ENCODE assay signal across 28 mouse cellular contexts in genomic region chr6:51486731-51487130, GRCm38 (mm10). TPM values are rescaled to one million over a fixed set of nuclear protein-coding genes. Genes with fewer than 3 reads are reported as not detected.
DNase-seq lines count a peak whose midpoint lies in the region; ATAC-seq and TF ChIP-seq lines count a peak whose summit lies in the region.
"Had no signal": no experiment of that assay in that cellular context is flagged by ENCODE, and none has a peak within 500 bp of the region (broad histone marks: within the 10 kb centered on the region; RNA-seq: fewer than 3 reads in every experiment).

No protein-coding gene starts in this region.

- peaks cover 3% of the 10 kb centered on the region; the same call in 1 of the 2 replicates for H3K9me3 ChIP-seq in heart, embryonic 11.5 days (replicated peaks; ENCODE audit: control insufficient read depth, low read length)
- H3K9me3 ChIP-seq in liver, embryonic 12.5 days (replicated peaks), result peaks cover 9% of the 10 kb centered on the region
- peaks cover 5% of the 10 kb centered on the region; the same call in 1 of the 2 replicates for H3K9me3 ChIP-seq in liver, postnatal 0 days (ENCODE audit: low read length)
- 0 out of 2 replicates have a peak, but pooled peaks cover 2% of the 10 kb centered on the region for H3K9me3 ChIP-seq in midbrain, embryonic 11.5 days (ENCODE audit: control insufficient read depth, low read length)
- no peaks in the 10 kb centered on the region for H3K9me3 ChIP-seq in midbrain, postnatal 0 days (ENCODE audit: low read length)
- no peaks in the 10 kb centered on the region for H3K9me3 ChIP-seq in forebrain, embryonic 16.5 days (ENCODE audit: control insufficient read depth, low read length)
- H3K9me3 ChIP-seq: forebrain, embryonic 15.5 days; hindbrain, embryonic 15.5 days had no signal

- ATAC-seq in heart, embryonic 11.5 days (replicated peaks; ENCODE audit: insufficient number of reproducible peaks, low FRiP score, low TSS enrichment), result no peak
- ATAC-seq in liver, embryonic 12.5 days, result no peak
- ATAC-seq in liver, postnatal 0 days, result no peak
- ATAC-seq in midbrain, embryonic 11.5 days (ENCODE audit: low FRiP score), result no peak
- ATAC-seq in midbrain, postnatal 0 days (ENCODE audit: low FRiP score), result no peak
- ATAC-seq in forebrain, embryonic 16.5 days, result no peak
- ATAC-seq: activated CD4-positive, CD25-positive, alpha-beta regulatory T cell, adult 4 months; CD4-positive, CD25-positive, alpha-beta regulatory T cell, adult 4 months; forebrain, embryonic 15.5 days; intestine, postnatal 0 days had no signal

- H3K4me3 ChIP-seq in heart, embryonic 11.5 days (ENCODE audit: low read depth, low read length), result no peak overlapping the region
- H3K4me3 ChIP-seq in liver, embryonic 12.5 days, result no peak overlapping the region
- no peak overlapping the region for H3K4me3 ChIP-seq in liver, postnatal 0 days (ENCODE audit: low read depth, low read length)
- no peak overlapping the region for H3K4me3 ChIP-seq in midbrain, embryonic 11.5 days (ENCODE audit: low read depth, low read length)
- no peak overlapping the region for H3K4me3 ChIP-seq in midbrain, postnatal 0 days (ENCODE audit: low read depth, low read length)
- no peak overlapping the region for H3K4me3 ChIP-seq in forebrain, embryonic 16.5 days (replicated peaks; ENCODE audit: low read length)
- H3K4me3 ChIP-seq: embryonic facial prominence, embryonic 10.5 days; embryonic facial prominence, embryonic 13.5 days; erythroblast, embryonic 14.5 days; forebrain, embryonic 12.5 days; forebrain, embryonic 15.5 days; hindbrain, embryonic 12.5 days; hindbrain, embryonic 15.5 days had no signal

- peaks cover 13% of the 10 kb centered on the region for H3K36me3 ChIP-seq in heart, embryonic 11.5 days (ENCODE audit: control insufficient read depth, insufficient read depth, low read length)
- peaks cover 20% of the 10 kb centered on the region for H3K36me3 ChIP-seq in liver, embryonic 12.5 days
- peaks cover 12% of the 10 kb centered on the region for H3K36me3 ChIP-seq in liver, postnatal 0 days (replicated peaks; ENCODE audit: insufficient read depth, low read length)
- peaks cover 3% of the 10 kb centered on the region for H3K36me3 ChIP-seq in midbrain, embryonic 11.5 days (ENCODE audit: control insufficient read depth, insufficient read depth, low read length)
- peaks cover 10% of the 10 kb centered on the region; the same call in 1 of the 2 replicates for H3K36me3 ChIP-seq in midbrain, postnatal 0 days (ENCODE audit: insufficient read depth, low read length)
- H3K36me3 ChIP-seq in forebrain, embryonic 16.5 days (ENCODE audit: control insufficient read depth, insufficient read depth), result peaks cover 10% of the 10 kb centered on the region

- no peak for DNase-seq in heart, adult 8-10 months (ENCODE audit: low spot score)
- DNase-seq in liver, postnatal 0 days, result no peak
- DNase-seq in midbrain, embryonic 11.5 days (ENCODE audit: low spot score, missing footprints), result peak; percentile 81
- DNase-seq in midbrain, postnatal 0 days (ENCODE audit: low spot score), result no peak
- DNase-seq: adrenal gland, adult 8-10 months; adrenal gland, postnatal 25 days; cerebellum, adult 11-12 months; cerebellum, adult 8-10 months; cerebellum, postnatal 10 days; cerebellum, postnatal 36 days; embryo, embryonic 11 days; gastrocnemius, postnatal 10 days; gastrocnemius, postnatal 36 days had no signal

- TF ChIP-seq CTCF in liver, postnatal 0 days (IDR thresholded peaks at IDR 0.05; ENCODE audit: low read depth), result no peak
- no peak for TF ChIP-seq CTCF in midbrain, postnatal 0 days (IDR thresholded peaks at IDR 0.05)

- H3K9ac ChIP-seq in heart, embryonic 11.5 days (ENCODE audit: low read depth, low read length), result no peak overlapping the region
- H3K9ac ChIP-seq in liver, embryonic 12.5 days, result no peak overlapping the region
- no peak overlapping the region for H3K9ac ChIP-seq in liver, postnatal 0 days (replicated peaks)
- no peak overlapping the region for H3K9ac ChIP-seq in midbrain, embryonic 11.5 days (ENCODE audit: low read length)
- H3K9ac ChIP-seq in midbrain, postnatal 0 days (replicated peaks; ENCODE audit: low read length, poor library complexity, severe bottlenecking), result no peak overlapping the region
- H3K9ac ChIP-seq in forebrain, embryonic 16.5 days (replicated peaks; ENCODE audit: low read depth, low read length), result no peak overlapping the region
- H3K9ac ChIP-seq: embryonic facial prominence, embryonic 13.5 days; forebrain, embryonic 12.5 days; forebrain, embryonic 15.5 days; hindbrain, embryonic 12.5 days; hindbrain, embryonic 15.5 days had no signal

- TF ChIP-seq EP300 in liver, postnatal 0 days (IDR thresholded peaks at IDR 0.05; ENCODE audit: low read depth), result no peak

- H3K27ac ChIP-seq in heart, embryonic 11.5 days (ENCODE audit: low read depth, low read length), result peak overlapping the region; percentile 41; the same call in 1 of the 2 replicates
- 0 out of 2 replicates have a peak overlapping the region, but pooled peaks have one; percentile 30 for H3K27ac ChIP-seq in liver, embryonic 12.5 days
- H3K27ac ChIP-seq in liver, postnatal 0 days (ENCODE audit: low read depth), result no peak overlapping the region
- no peak overlapping the region for H3K27ac ChIP-seq in midbrain, embryonic 11.5 days (ENCODE audit: low read depth, low read length)
- H3K27ac ChIP-seq in midbrain, postnatal 0 days (ENCODE audit: low read depth, low read length), result no peak overlapping the region
- no peak overlapping the region for H3K27ac ChIP-seq in forebrain, embryonic 16.5 days (ENCODE audit: low read length)
- H3K27ac ChIP-seq: embryonic facial prominence, embryonic 10.5 days; embryonic facial prominence, embryonic 13.5 days; forebrain, embryonic 12.5 days; forebrain, embryonic 15.5 days; hindbrain, embryonic 12.5 days; hindbrain, embryonic 15.5 days had no signal

- no peak overlapping the region for H3K4me2 ChIP-seq in heart, embryonic 11.5 days
- no peak overlapping the region for H3K4me2 ChIP-seq in liver, embryonic 12.5 days
- H3K4me2 ChIP-seq in liver, postnatal 0 days (ENCODE audit: low read depth, low read length), result no peak overlapping the region
- H3K4me2 ChIP-seq in midbrain, embryonic 11.5 days, result no peak overlapping the region
- no peak overlapping the region for H3K4me2 ChIP-seq in midbrain, postnatal 0 days (ENCODE audit: low read depth, low read length, poor library complexity, severe bottlenecking)
- no peak overlapping the region for H3K4me2 ChIP-seq in forebrain, embryonic 16.5 days (ENCODE audit: low read length)
- H3K4me2 ChIP-seq: embryonic facial prominence, embryonic 13.5 days; forebrain, embryonic 12.5 days; forebrain, embryonic 15.5 days; hindbrain, embryonic 12.5 days; hindbrain, embryonic 15.5 days had no signal

- peaks cover 16% of the 10 kb centered on the region for H3K4me1 ChIP-seq in heart, embryonic 11.5 days (ENCODE audit: control insufficient read depth, insufficient read depth, low read length)
- peaks cover 15% of the 10 kb centered on the region for H3K4me1 ChIP-seq in liver, embryonic 12.5 days
- H3K4me1 ChIP-seq in liver, postnatal 0 days (ENCODE audit: insufficient read depth), result no peaks in the 10 kb centered on the region; the same call in 1 of the 2 replicates
- H3K4me1 ChIP-seq in midbrain, embryonic 11.5 days (ENCODE audit: control insufficient read depth, insufficient read depth, low read length), result no peaks in the 10 kb centered on the region
- H3K4me1 ChIP-seq in midbrain, postnatal 0 days (ENCODE audit: insufficient read depth, low read length), result no peaks in the 10 kb centered on the region
- no peaks in the 10 kb centered on the region for H3K4me1 ChIP-seq in forebrain, embryonic 16.5 days (replicated peaks; ENCODE audit: control insufficient read depth, insufficient read depth, low read length)
- H3K4me1 ChIP-seq: embryonic facial prominence, embryonic 13.5 days; forebrain, embryonic 12.5 days; forebrain, embryonic 15.5 days; hindbrain, embryonic 12.5 days; hindbrain, embryonic 15.5 days had no signal

- H3K27me3 ChIP-seq in heart, embryonic 11.5 days (ENCODE audit: control insufficient read depth, insufficient read depth, low read length), result no peaks in the 10 kb centered on the region
- no peaks in the 10 kb centered on the region for H3K27me3 ChIP-seq in liver, embryonic 12.5 days (replicated peaks)
- H3K27me3 ChIP-seq in liver, postnatal 0 days (ENCODE audit: insufficient read depth, low read length), result no peaks in the 10 kb centered on the region
- H3K27me3 ChIP-seq in midbrain, embryonic 11.5 days (ENCODE audit: control insufficient read depth, insufficient read depth, low read length), result no peaks in the 10 kb centered on the region
- H3K27me3 ChIP-seq in midbrain, postnatal 0 days (ENCODE audit: insufficient read depth, low read length), result no peaks in the 10 kb centered on the region
- no peaks in the 10 kb centered on the region for H3K27me3 ChIP-seq in forebrain, embryonic 16.5 days (replicated peaks; ENCODE audit: control insufficient read depth, insufficient read depth, low read length)
- H3K27me3 ChIP-seq: embryonic facial prominence, embryonic 13.5 days; forebrain, embryonic 12.5 days; forebrain, embryonic 15.5 days; hindbrain, embryonic 12.5 days; hindbrain, embryonic 15.5 days had no signal

- WGBS in heart, embryonic 11.5 days (ENCODE audit: insufficient replicate concordance), result 76% methylated on average over 5 of the region's 5 CpGs
- 76% methylated on average over 5 of the region's 5 CpGs for WGBS in liver, embryonic 12.5 days (ENCODE audit: insufficient replicate concordance)
- 84% methylated on average over 5 of the region's 5 CpGs for WGBS in liver, postnatal 0 days (ENCODE audit: insufficient replicate concordance)
- WGBS in midbrain, embryonic 11.5 days, result 93% methylated on average over 5 of the region's 5 CpGs
- 92% methylated on average over 5 of the region's 5 CpGs for WGBS in midbrain, postnatal 0 days
- WGBS in forebrain, embryonic 16.5 days, result 95% methylated on average over 5 of the region's 5 CpGs

RNA-seq across cellular contexts. Expression of gene Cbx3, which starts 16.6 kb away (rescaled TPM):
- polyA plus RNA-seq in heart, embryonic 11.5 days (2014; fragmentation: Nextera tagmentation; extraction: Ambion mirVana), result 396 and 399 TPM in 2 replicates
- total RNA-seq in heart, adult 8-10 months (2022), result 10 to 100 TPM; 54.1 to 62.0 (median 59.1) TPM
- polyA plus RNA-seq in liver, embryonic 12.5 days (2016; fragmentation: Nextera tagmentation; extraction: Ambion mirVana), result 307 and 311 TPM in 2 replicates
- 169 and 174 TPM in 2 replicates for polyA plus RNA-seq in liver, postnatal 0 days (2015; fragmentation: Nextera tagmentation; extraction: Ambion mirVana)
- 757 and 781 TPM in 2 replicates for polyA plus RNA-seq in midbrain, embryonic 11.5 days (2014; fragmentation: Nextera tagmentation; extraction: Ambion mirVana)
- 129 and 138 TPM in 2 replicates for total RNA-seq in midbrain, postnatal 0 days (2014; rRNA removed)
- 485 and 535 TPM in 2 replicates for polyA plus RNA-seq in midbrain, postnatal 0 days (2015; fragmentation: Nextera tagmentation; extraction: Ambion mirVana)
- polyA plus RNA-seq in forebrain, embryonic 16.5 days (2015; fragmentation: Nextera tagmentation; extraction: Ambion mirVana), result 537 and 587 TPM in 2 replicates

RNA-seq across cellular contexts. Expression of gene Hnrnpa2b1, which starts 17.0 kb away (rescaled TPM):
- polyA plus RNA-seq in heart, embryonic 11.5 days (2014; fragmentation: Nextera tagmentation; extraction: Ambion mirVana), result 856 and 1,080 TPM in 2 replicates
- total RNA-seq in heart, adult 8-10 months (2022), result 100 to 1,000 TPM; 367 to 444 (median 409) TPM
- 1,236 and 1,328 TPM in 2 replicates for polyA plus RNA-seq in liver, embryonic 12.5 days (2016; fragmentation: Nextera tagmentation; extraction: Ambion mirVana)
- 546 and 587 TPM in 2 replicates for polyA plus RNA-seq in liver, postnatal 0 days (2015; fragmentation: Nextera tagmentation; extraction: Ambion mirVana)
- 1,654 and 1,893 TPM in 2 replicates for polyA plus RNA-seq in midbrain, embryonic 11.5 days (2014; fragmentation: Nextera tagmentation; extraction: Ambion mirVana)
- 199 and 287 TPM in 2 replicates for total RNA-seq in midbrain, postnatal 0 days (2014; rRNA removed)
- polyA plus RNA-seq in midbrain, postnatal 0 days (2015; fragmentation: Nextera tagmentation; extraction: Ambion mirVana), result 659 and 746 TPM in 2 replicates
- 1,940 and 1,995 TPM in 2 replicates for polyA plus RNA-seq in forebrain, embryonic 16.5 days (2015; fragmentation: Nextera tagmentation; extraction: Ambion mirVana)

RNA-seq across cellular contexts. Expression of gene Snx10, which starts 37.0 kb away (rescaled TPM):
- polyA plus RNA-seq in heart, embryonic 11.5 days (2014; fragmentation: Nextera tagmentation; extraction: Ambion mirVana), result 23.0 and 26.1 TPM in 2 replicates
- total RNA-seq in heart, adult 8-10 months (2022), result 10 to 100 TPM; 11.5 to 17.2 (median 14.1) TPM
- polyA plus RNA-seq in liver, embryonic 12.5 days (2016; fragmentation: Nextera tagmentation; extraction: Ambion mirVana), result 5.2 and 5.4 TPM in 2 replicates
- polyA plus RNA-seq in liver, postnatal 0 days (2015; fragmentation: Nextera tagmentation; extraction: Ambion mirVana), result 15.3 and 17.7 TPM in 2 replicates
- polyA plus RNA-seq in midbrain, embryonic 11.5 days (2014; fragmentation: Nextera tagmentation; extraction: Ambion mirVana), result 52.0 and 53.4 TPM in 2 replicates
- 47.7 and 55.4 TPM in 2 replicates for total RNA-seq in midbrain, postnatal 0 days (2014; rRNA removed)
- polyA plus RNA-seq in midbrain, postnatal 0 days (2015; fragmentation: Nextera tagmentation; extraction: Ambion mirVana), result 67.4 and 70.4 TPM in 2 replicates
- 61.6 and 70.5 TPM in 2 replicates for polyA plus RNA-seq in forebrain, embryonic 16.5 days (2015; fragmentation: Nextera tagmentation; extraction: Ambion mirVana)
- polyA plus RNA-seq: erythroblast, embryonic 14.5 days had no signal

RNA-seq across cellular contexts. Expression of gene Nfe2l3, which starts 54.3 kb away (rescaled TPM):
- polyA plus RNA-seq in heart, embryonic 11.5 days (2014; fragmentation: Nextera tagmentation; extraction: Ambion mirVana), result 3.4 and 4.7 TPM in 2 replicates
- under 1 TPM in 2 of 4 experiments, not detected in 2; 0.28 to 0.35 TPM for total RNA-seq in heart, adult 8-10 months (2022)
- polyA plus RNA-seq in liver, embryonic 12.5 days (2016; fragmentation: Nextera tagmentation; extraction: Ambion mirVana), result 0.23 and 0.29 TPM in 2 replicates
- polyA plus RNA-seq in liver, postnatal 0 days (2015; fragmentation: Nextera tagmentation; extraction: Ambion mirVana), result 0.15 and 0.16 TPM in 2 replicates
- 4.3 and 5.3 TPM in 2 replicates for polyA plus RNA-seq in midbrain, embryonic 11.5 days (2014; fragmentation: Nextera tagmentation; extraction: Ambion mirVana)
- 12.6 and 12.7 TPM in 2 replicates for total RNA-seq in midbrain, postnatal 0 days (2014; rRNA removed)
- 7.3 and 8.3 TPM in 2 replicates for polyA plus RNA-seq in midbrain, postnatal 0 days (2015; fragmentation: Nextera tagmentation; extraction: Ambion mirVana)
- 14.2 and 16.1 TPM in 2 replicates for polyA plus RNA-seq in forebrain, embryonic 16.5 days (2015; fragmentation: Nextera tagmentation; extraction: Ambion mirVana)
- total RNA-seq: adrenal gland, adult 8-10 months; adrenal gland, postnatal 25 days; gastrocnemius, adult 18-20 months; granulocyte monocyte progenitor cell, adult 5-6 weeks had no signal
- polyA plus RNA-seq: erythroblast, embryonic 14.5 days had no signal

Comparison
In these comparisons a context has a peak if more than half of its experiments do, and no peak if none do; other contexts are left out.
1. H3K27ac ChIP-seq: peak in heart, embryonic 11.5 days (single experiment) and liver, embryonic 12.5 days (single experiment); none in liver, postnatal 0 days (single experiment), midbrain, embryonic 11.5 days (single experiment), midbrain, postnatal 0 days (single experiment) and forebrain, embryonic 16.5 days (single experiment).